Mouse (Mus musculus): ENCODE data around the gene Galntl6.
"Not testable (repeated sequence)": the region's sequence is repeated elsewhere in the genome, so short reads cannot be mapped to it uniquely, and the experiment has no call there.

Galntl6 gene

GRCm38 (mm10) chr8:58604751-58605150 lies 307.7 kb downstream of the Galntl6 start:
- DNase-seq (ENCODE audit: low spot score in 2 of 2) = no peak

- DNase-seq (ENCODE audit: low spot score in 2 of 2) = no peak
Measured at GRCm38 (mm10) chr8:58597834-58598233, 314.6 kb downstream of the Galntl6 start.

GRCm38 (mm10) chr8:58575346-58575745 lies 337.1 kb downstream of the Galntl6 start:
- no peak for DNase-seq (ENCODE audit: low spot score in 2 of 2)

- DNase-seq (ENCODE audit: low spot score in 2 of 2) = no peak
Measured at GRCm38 (mm10) chr8:58568086-58568485, 344.4 kb downstream of the Galntl6 start.

GRCm38 (mm10) chr8:58566115-58566514 lies 346.3 kb downstream of the Galntl6 start:
- peak in 1 of 2 experiments; percentile 38 for DNase-seq (ENCODE audit: low spot score in 2 of 2)

- DNase-seq (ENCODE audit: low spot score in 2 of 2) = no peak
Measured at GRCm38 (mm10) chr8:58535781-58536180, 376.7 kb downstream of the Galntl6 start.

- no peak for DNase-seq (ENCODE audit: low spot score in 2 of 2)
Measured at GRCm38 (mm10) chr8:58534631-58535030, 377.8 kb downstream of the Galntl6 start.

- no peak for DNase-seq (ENCODE audit: low spot score in 2 of 2)
Measured at GRCm38 (mm10) chr8:58523443-58523842, 389.0 kb downstream of the Galntl6 start.

- no peak for DNase-seq (ENCODE audit: low spot score in 2 of 2)
Measured at GRCm38 (mm10) chr8:58521932-58522331, 390.5 kb downstream of the Galntl6 start.

- no peak for DNase-seq (ENCODE audit: low spot score in 2 of 2)
Measured at GRCm38 (mm10) chr8:58510516-58510915, 401.9 kb downstream of the Galntl6 start.

DNA sequence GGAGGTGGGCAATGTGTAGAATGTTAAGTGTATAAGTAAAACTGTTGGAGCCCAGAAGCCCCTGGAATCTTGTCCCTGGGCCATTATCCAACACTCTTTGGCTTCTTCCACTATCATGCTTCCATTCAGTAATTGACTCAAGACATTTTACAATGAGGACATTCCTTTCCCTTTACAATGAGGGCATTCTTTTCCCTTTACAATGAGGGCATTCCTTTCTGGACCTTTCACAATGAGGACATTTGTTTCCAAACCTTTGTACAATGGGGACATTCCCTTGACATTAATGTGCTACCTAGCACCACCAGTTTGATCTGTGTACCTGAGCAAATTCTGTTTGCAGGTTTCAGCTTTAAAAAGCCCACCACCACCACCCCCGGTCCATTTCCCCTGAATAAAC lies 403.4 kb downstream of the Galntl6 start:
- no peak for DNase-seq (ENCODE audit: low spot score in 2 of 2)

DNA sequence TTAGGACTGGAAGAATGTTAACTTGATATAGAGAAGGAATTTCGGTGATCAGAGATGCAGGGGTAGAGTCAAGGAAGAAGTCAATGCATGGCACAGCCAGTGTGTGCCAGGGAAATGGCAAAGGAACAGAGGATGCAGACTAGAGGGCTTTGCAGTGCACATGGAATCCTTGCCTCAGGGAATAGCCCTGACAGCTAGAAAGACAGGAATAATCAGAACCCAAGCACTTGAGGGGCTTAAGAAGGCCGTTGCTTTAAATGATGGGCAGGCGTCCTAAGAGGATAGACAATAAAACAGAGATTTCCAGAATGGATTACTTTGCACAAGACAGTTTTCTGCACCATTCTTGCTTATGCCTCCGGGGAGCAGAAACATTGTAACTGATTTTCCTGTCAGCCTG lies 425.3 kb downstream of the Galntl6 start:
- no peak for DNase-seq (ENCODE audit: low spot score in 2 of 2)

GRCm38 (mm10) chr8:58463342-58463741 lies 449.1 kb downstream of the Galntl6 start:
- DNase-seq (ENCODE audit: low spot score in 2 of 2) = not testable (repeated sequence)

- DNase-seq (ENCODE audit: low spot score in 2 of 2) = no peak
Measured at GRCm38 (mm10) chr8:58442696-58443095, 469.7 kb downstream of the Galntl6 start.

GRCm38 (mm10) chr8:58418481-58418880 lies 494.0 kb downstream of the Galntl6 start:
- no peak for DNase-seq (ENCODE audit: low spot score in 2 of 2)

DNA sequence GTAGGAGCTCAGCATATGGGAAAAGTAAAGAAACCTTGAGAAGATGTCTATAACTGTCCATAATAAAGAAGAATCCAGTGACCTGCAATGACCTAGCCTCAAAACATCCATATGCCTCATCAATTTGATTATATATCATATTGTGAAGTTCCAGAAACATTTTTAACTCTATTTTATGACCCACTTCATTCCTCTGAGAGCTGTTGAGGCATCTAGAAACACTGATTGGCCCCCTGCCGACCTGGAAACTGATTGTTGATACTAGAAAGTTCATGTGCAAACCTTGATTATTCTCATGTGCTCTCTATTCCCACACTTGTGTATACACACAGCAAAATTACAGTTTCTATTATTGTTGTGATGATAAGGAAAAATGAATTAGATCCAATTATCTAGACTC lies 494.9 kb downstream of the Galntl6 start:
- DNase-seq (ENCODE audit: low spot score in 2 of 2) = no peak

DNA sequence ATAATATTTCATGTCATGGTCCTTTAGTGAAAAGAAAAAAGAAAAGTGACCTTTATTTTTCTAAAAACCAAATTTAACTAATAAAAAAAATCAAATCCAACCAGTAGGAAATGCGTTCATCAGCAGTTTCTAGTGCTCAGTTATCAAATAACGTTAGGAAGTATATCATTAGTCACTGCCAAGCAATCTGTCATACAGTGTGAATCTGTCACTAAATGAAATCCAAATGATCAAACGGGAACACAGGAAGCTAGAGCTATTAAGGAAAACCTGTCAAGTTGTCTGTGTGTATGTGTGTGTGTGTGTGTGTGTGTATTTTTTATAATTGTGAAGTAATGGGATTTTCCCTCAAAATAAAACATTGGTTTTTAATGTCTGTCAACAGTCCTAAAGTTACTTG lies 515.9 kb downstream of the Galntl6 start:
- no peak for DNase-seq (ENCODE audit: low spot score in 2 of 2)

DNA sequence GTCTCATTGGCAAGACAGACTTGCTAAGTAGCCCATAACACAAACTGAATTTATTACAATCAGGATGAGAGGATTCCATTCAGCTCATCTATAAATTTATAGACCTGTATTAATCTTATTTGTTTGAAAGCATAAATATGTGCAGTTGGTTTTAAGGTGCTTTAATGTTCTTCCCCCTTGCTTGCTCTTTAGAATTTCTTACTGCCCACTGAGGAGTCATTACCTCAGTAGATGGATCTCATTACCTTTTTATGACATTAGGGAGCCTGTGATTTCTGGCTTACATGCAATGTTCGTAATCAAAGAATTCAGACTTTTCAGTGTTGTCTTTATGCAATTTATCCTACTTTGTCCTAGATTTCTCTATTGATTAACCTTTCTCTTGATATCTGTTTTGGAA lies 516.6 kb downstream of the Galntl6 start:
- no peak for DNase-seq (ENCODE audit: low spot score in 2 of 2)

GRCm38 (mm10) chr8:58372389-58372788 lies 540.1 kb downstream of the Galntl6 start:
- no peak for DNase-seq (ENCODE audit: low spot score in 2 of 2)

- no peak for DNase-seq (ENCODE audit: low spot score in 2 of 2)
Measured at GRCm38 (mm10) chr8:58371979-58372378, 540.5 kb downstream of the Galntl6 start.

GRCm38 (mm10) chr8:58331151-58331550 lies 581.3 kb downstream of the Galntl6 start:
- DNase-seq (ENCODE audit: low spot score in 2 of 2) = peak in 1 of 2 experiments; percentile 51

- DNase-seq (ENCODE audit: low spot score in 2 of 2) = no peak
Measured at GRCm38 (mm10) chr8:58313482-58313881, 599.0 kb downstream of the Galntl6 start.

GRCm38 (mm10) chr8:58291487-58291886 lies 621.0 kb downstream of the Galntl6 start:
- peak in 1 of 2 experiments; percentile 48 for DNase-seq (ENCODE audit: low spot score in 2 of 2)

DNA sequence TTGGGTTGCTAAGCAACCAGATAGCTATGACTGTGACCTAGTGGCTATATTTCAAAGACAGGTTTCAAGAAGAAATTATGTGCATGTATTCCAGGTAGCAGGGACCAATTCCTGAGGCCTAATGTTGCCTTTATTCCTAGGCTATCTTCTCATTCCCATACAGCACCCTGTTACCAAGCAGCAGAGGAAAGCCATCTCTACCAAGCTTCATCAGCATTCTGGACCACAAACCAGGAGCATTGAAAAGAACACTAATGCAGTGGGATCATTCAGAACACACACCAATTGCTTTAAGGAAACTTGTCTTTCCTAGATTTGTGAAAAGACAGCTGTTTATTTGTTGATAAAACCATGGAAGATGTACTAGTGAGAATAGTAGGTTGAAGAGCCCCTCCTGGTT lies 622.4 kb downstream of the Galntl6 start:
- no peak for DNase-seq (ENCODE audit: low spot score in 2 of 2)

DNA sequence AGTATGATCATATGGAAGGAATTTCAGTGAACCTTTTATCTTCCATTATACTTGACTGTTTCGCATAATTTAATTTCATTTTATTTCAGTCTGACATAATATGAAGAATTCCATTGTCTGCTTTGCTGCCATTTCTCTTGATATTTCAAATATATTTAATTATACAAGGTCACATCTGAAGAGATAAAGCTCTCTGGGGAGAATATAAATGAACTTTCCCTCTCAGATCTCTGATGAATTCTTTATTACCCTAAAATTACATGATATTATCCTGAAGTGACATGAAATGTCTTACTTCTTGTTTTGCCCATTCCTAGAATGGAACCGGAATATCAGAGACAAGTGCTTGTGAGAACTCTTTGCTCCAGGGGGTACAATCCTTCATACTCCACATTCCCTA lies 647.0 kb downstream of the Galntl6 start:
- DNase-seq (ENCODE audit: low spot score in 2 of 2) = no peak
